Mouse (Mus musculus) forebrain, embryonic 16.5 days (tissue): ENCODE measurements around the gene Nav1. TPM values are rescaled to one million over a fixed set of nuclear protein-coding genes. Genes with fewer than 3 reads are reported as not detected.

Experiments
- ATAC-seq: fragments of 200-750 bp; cut with Nextera tagmentation; 2 replicates; pipeline ENCODE4 v1.8.0; 2017; ENCODE audit warnings: mild to moderate bottlenecking, moderate library complexity
- H3K27ac ChIP-seq: fragments of 300-500 bp; sonication (generic); 2 replicates; pipeline ENCODE4 v1.5.1; 2014; ENCODE audit warnings: low read length, control low read depth
- H3K27me3 ChIP-seq: fragments of 300-500 bp; sonication (generic); replicated peaks from 2 replicates; pipeline ENCODE4 v1.6.1; 2014; ENCODE audit warnings: low read length; ENCODE audit not compliant: control insufficient read depth, insufficient read depth
- H3K36me3 ChIP-seq: fragments of 300-500 bp; sonication (generic); 2 replicates; pipeline ENCODE4 v1.6.1; 2014; ENCODE audit not compliant: control insufficient read depth, insufficient read depth
- H3K4me1 ChIP-seq: fragments of 300-500 bp; sonication (generic); replicated peaks from 2 replicates; pipeline ENCODE4 v1.6.1; 2014; ENCODE audit warnings: low read length; ENCODE audit not compliant: control insufficient read depth, insufficient read depth
- H3K4me2 ChIP-seq: fragments of 300-500 bp; sonication (generic); 2 replicates; pipeline ENCODE4 v1.6.1; 2014; ENCODE audit warnings: mild to moderate bottlenecking, low read length, control low read depth
- H3K4me3 ChIP-seq: fragments of 300-500 bp; sonication (generic); replicated peaks from 2 replicates; pipeline ENCODE4 v1.5.1; 2014; ENCODE audit warnings: mild to moderate bottlenecking, low read length, control low read depth
- H3K9ac ChIP-seq: fragments of 300-500 bp; sonication (generic); replicated peaks from 2 replicates; pipeline ENCODE4 v1.6.1; 2014; ENCODE audit warnings: low read depth, low read length, control low read depth
- H3K9me3 ChIP-seq: fragments of 300-500 bp; sonication (generic); 2 replicates; pipeline ENCODE4 v1.6.1; 2016; ENCODE audit warnings: low read length; ENCODE audit not compliant: control insufficient read depth
- WGBS: fragments of 180-500 bp; shearing (Covaris S2); extraction: QIAGEN DNeasy Blood & Tissue Kit; methylation state at CpG from one replicate; pipeline ENCODE4 v1.1.7; 2014; 5-methylcytosine and 5-hydroxymethylcytosine counted together
- polyA plus RNA-seq: library from polyadenylated mRNA; unstranded; fragments of >200 nt; fragmentation: Nextera tagmentation; extraction: Ambion mirVana; gene quantifications from 2 replicates; pipeline ENCODE4 v1.2.1, GENCODE M21; 2015

Nav1 gene
- polyA plus RNA-seq, 1 experiment from 2014 or later = 62.6 TPM

DNA sequence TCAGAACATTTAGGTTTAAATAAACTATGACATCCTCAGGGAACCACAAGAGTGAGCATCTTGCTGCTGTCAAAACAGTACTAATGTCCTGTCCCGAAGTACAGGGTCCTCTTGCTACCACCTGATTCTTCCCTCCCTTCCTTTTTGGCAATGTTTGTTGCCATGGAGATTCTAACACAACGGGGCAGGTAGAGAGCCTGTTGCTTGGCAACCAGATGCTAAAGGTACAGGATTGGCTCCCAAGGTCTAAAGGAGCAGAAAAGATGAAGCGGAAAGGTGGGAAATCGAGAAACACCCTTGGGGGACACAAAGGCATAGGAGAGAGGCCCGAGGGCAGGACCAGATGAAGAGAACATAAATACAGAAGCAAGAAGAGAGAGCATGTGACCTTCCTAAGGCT lies 17.6 kb upstream of the Nav1 start:
- ATAC-seq = peak; percentile 45
- Histone ChIP-seq H3K4me3 (no peak overlapping the region), H3K4me2 (no peak overlapping the region), H3K4me1 (peaks cover 8% of the 10 kb centered on the region), H3K27me3 (no peaks in the 10 kb centered on the region), H3K9ac (no peak overlapping the region), H3K9me3 (no peaks in the 10 kb centered on the region), H3K27ac (no peak overlapping the region), H3K36me3 (no peaks in the 10 kb centered on the region)
- WGBS = 64% methylated on average over 5 of the region's 5 CpGs

- H3K9me3 ChIP-seq = no peaks in the 10 kb centered on the region
- no peak for ATAC-seq
- no peak overlapping the region for H3K27ac ChIP-seq
- WGBS = 91% methylated on average over 5 of the region's 5 CpGs
- H3K9ac ChIP-seq = no peak overlapping the region
- peaks cover 17% of the 10 kb centered on the region for H3K4me1 ChIP-seq
- H3K4me2 ChIP-seq = no peak overlapping the region
- H3K4me3 ChIP-seq = no peak overlapping the region
- H3K27me3 ChIP-seq = no peaks in the 10 kb centered on the region
- H3K36me3 ChIP-seq = no peaks in the 10 kb centered on the region
Observed at GRCm38 (mm10) chr1:135623136-135623535, 16.0 kb upstream of the Nav1 start.

DNA sequence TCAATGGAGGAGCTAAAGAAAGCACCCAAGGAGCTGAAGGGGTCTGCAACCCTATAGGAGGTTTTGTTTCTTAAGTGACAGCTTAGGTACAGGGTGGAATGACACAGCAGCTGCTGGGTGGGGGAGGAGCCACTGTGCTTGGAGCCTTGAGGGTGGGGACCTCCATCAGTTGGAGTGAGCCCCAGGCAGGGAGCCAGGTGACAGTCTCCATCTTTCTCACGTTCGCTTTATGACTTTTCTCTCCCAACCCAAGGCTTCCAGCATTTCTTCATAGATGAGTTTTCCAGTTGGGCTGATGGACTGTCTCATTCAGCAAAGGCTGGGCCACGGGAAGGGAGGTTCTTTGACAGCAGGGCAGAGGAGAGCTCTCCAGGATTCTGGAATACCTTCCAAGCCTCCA lies 14.2 kb upstream of the Nav1 start:
- no peak for ATAC-seq
- H3K4me2 ChIP-seq = no peak overlapping the region

GRCm38 (mm10) chr1:135619932-135620391 lies 12.9 kb upstream of the Nav1 start:
- Histone ChIP-seq H3K27me3 (no peaks in the 10 kb centered on the region), H3K36me3 (no peaks in the 10 kb centered on the region), H3K4me1 (peaks cover 27% of the 10 kb centered on the region), H3K4me3 (no peak overlapping the region), H3K4me2 (no peak overlapping the region), H3K27ac (no peak overlapping the region), H3K9ac (no peak overlapping the region), H3K9me3 (no peaks in the 10 kb centered on the region)
- no peak for ATAC-seq
- 20% methylated on average over 7 of the region's 7 CpGs for WGBS

More for the DNA sequence above, 14.2 kb upstream of the Nav1 start:
- no peaks in the 10 kb centered on the region for H3K27me3 ChIP-seq
- H3K9me3 ChIP-seq = no peaks in the 10 kb centered on the region
- WGBS = 38% methylated on average over 3 of the region's 3 CpGs
- H3K36me3 ChIP-seq = no peaks in the 10 kb centered on the region
- H3K27ac ChIP-seq = no peak overlapping the region
- H3K4me1 ChIP-seq = peaks cover 18% of the 10 kb centered on the region
- no peak overlapping the region for H3K4me3 ChIP-seq
- no peak overlapping the region for H3K9ac ChIP-seq

- Histone ChIP-seq H3K36me3 (no peaks in the 10 kb centered on the region), H3K4me2 (no peak overlapping the region), H3K4me3 (no peak overlapping the region), H3K27me3 (no peaks in the 10 kb centered on the region), H3K27ac (no peak overlapping the region), H3K9ac (no peak overlapping the region), H3K9me3 (no peaks in the 10 kb centered on the region), H3K4me1 (peaks cover 27% of the 10 kb centered on the region)
- WGBS = 32% methylated on average over 7 of the region's 7 CpGs
- ATAC-seq = peak; percentile 57
Observed at GRCm38 (mm10) chr1:135619130-135619529, 12.0 kb upstream of the Nav1 start.

GRCm38 (mm10) chr1:135617344-135617743 lies 10.2 kb upstream of the Nav1 start:
- no peaks in the 10 kb centered on the region for H3K36me3 ChIP-seq
- H3K27ac ChIP-seq = no peak overlapping the region
- H3K4me1 ChIP-seq = peaks cover 27% of the 10 kb centered on the region
- no peak overlapping the region for H3K4me3 ChIP-seq
- H3K9me3 ChIP-seq = no peaks in the 10 kb centered on the region
- WGBS = 83% methylated on average over 3 of the region's 3 CpGs
- no peaks in the 10 kb centered on the region for H3K27me3 ChIP-seq
- ATAC-seq = no peak
- H3K4me2 ChIP-seq = no peak overlapping the region
- H3K9ac ChIP-seq = no peak overlapping the region

- WGBS = 12% methylated on average over 20 of the region's 20 CpGs
- Histone ChIP-seq H3K27me3 (no peaks in the 10 kb centered on the region), H3K4me2 (peak overlapping the region; percentile 2; the same call in 1 of the 2 replicates), H3K4me1 (peaks cover 22% of the 10 kb centered on the region), H3K9ac (no peak overlapping the region; the same call in 1 of the 2 replicates), H3K36me3 (no peaks in the 10 kb centered on the region), H3K9me3 (no peaks in the 10 kb centered on the region), H3K4me3 (no peak overlapping the region), H3K27ac (0 out of 2 replicates have a peak overlapping the region, but pooled peaks have one; percentile 3)
- peak; percentile 89 for ATAC-seq
Observed at GRCm38 (mm10) chr1:135615715-135616641, 8.9 kb upstream of the Nav1 start.

- Histone ChIP-seq H3K36me3 (no peaks in the 10 kb centered on the region), H3K9me3 (no peaks in the 10 kb centered on the region), H3K4me1 (peaks cover 20% of the 10 kb centered on the region), H3K4me2 (no peak overlapping the region), H3K27me3 (no peaks in the 10 kb centered on the region), H3K9ac (no peak overlapping the region), H3K4me3 (no peak overlapping the region), H3K27ac (no peak overlapping the region)
- WGBS = 71% methylated on average over 4 of the region's 4 CpGs
- no peak for ATAC-seq
Observed at GRCm38 (mm10) chr1:135609621-135610020, 2.5 kb upstream of the Nav1 start.

DNA sequence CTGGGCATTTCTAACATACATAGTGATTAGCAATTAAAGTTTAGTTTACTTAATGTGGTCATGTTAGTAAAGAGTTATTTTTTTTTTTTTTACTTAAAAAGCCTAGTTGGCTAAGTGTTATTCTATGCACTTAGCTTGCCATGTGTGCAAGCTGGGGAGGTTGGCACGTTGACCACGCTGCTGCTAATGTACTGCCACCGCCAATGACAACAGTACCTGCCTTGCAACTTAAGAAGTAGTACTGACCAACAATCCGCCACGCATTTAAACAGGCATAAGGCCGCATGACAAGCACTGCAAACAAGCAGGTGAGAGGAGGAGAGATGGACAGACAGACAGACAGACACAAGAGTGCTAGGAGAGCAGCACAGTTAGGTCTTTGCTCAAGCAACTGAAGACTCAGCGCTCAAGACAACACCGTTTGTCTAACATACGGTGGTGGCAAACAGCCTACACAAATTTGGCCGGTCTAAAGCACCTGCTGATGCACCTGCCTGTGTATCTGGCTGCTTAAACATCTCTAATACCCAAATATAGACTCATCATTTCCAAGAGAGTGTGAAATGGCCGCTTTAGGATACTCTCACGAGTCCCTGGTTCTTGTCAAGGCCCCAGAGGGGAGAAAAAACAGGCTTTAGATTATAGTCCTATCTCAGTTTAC lies 610 bp downstream of the Nav1 start:
- 69% methylated on average over 12 of the region's 12 CpGs for WGBS

More for the DNA sequence above, 610 bp downstream of the Nav1 start:
- Histone ChIP-seq H3K36me3 (no peaks in the 10 kb centered on the region), H3K27ac (peak overlapping the region; percentile 23; the same call in 1 of the 2 replicates), H3K4me1 (peaks cover 43% of the 10 kb centered on the region), H3K9ac (no peak overlapping the region), H3K9me3 (no peaks in the 10 kb centered on the region), H3K4me2 (no peak overlapping the region), H3K27me3 (no peaks in the 10 kb centered on the region), H3K4me3 (no peak overlapping the region)
- no peak for ATAC-seq
